Mouse (Mus musculus) T-helper 17 cell (primary cell): ENCODE measurements around the gene Olfr65.

Experiments used
- in situ Hi-C, 2 experiments: fragments of 300-600 bp; cut with MboI, MseI; formaldehyde crosslinking; loops; 1 replicate in 1 of 2; 2 replicates in 1 of 2; pipeline ENCODE4 v1.15.1; 2025; ENCODE audit warnings: high pct_unique_total_duplicates in 2 of 2

Olfr65 gene

DNA sequence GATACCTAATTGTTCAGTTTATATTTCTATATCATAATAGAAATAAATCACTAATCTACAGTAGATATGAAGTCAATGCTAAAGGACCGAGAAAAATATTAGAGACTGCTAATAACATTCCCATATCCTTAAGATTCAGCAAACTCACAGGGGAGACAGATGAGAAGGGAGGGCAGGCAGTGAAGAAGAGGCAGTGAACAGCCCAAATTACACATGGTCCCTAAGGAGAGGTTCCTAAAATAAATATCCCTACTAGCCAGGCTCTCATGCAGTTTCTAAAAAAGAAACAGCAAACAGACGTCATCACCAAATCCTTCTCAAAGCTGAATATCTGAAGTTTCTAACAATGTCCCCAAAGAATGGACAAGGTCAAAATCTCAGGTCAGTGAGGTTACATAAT, at the start of gene Olfr65:
Olfr65 (plus strand) TSS at position 301 of the 400 bp plus-strand sequence.
- in situ Hi-C loops, result no loop called here

DNA sequence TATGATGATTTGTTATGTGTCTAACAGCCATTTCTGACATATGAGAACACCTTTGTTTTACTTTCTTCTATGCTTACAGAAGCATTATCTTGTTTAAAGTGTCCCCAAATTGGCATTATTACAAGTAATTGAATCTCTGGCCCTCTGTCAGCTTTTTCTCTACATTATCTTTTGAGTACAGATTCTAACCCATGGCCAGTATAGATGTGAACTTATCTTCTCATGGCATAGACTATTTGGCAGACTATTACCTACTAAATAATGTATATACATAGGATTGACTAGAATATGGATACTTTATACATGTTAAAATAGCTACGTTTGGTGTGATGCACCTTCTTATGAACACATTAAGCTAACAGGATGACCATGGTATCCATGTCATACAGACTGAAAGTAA, 48.6 kb upstream of the Olfr65 start:
- in situ Hi-C loops, result no loop called here

DNA sequence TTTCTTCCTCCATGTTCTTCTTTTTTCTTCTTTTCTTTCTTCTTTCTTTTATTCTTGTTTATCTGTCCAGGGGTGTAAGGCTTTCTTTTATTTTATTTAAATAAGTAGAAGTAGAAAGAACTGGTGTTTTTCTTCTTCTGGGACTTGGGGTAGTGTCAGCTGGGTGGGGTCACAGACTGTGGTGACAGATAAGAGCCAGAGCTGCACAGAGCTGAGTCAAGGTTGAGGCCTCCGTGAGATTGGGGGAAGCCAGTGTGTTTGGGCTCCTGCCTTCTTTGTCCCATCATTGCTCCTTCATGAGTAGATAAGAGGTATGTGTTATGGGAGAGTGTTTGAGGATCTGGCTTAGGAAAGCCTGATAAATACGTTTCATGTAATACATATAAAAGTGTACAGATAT, 44.2 kb upstream of the Olfr65 start:
- in situ Hi-C loops, result no loop called here

DNA sequence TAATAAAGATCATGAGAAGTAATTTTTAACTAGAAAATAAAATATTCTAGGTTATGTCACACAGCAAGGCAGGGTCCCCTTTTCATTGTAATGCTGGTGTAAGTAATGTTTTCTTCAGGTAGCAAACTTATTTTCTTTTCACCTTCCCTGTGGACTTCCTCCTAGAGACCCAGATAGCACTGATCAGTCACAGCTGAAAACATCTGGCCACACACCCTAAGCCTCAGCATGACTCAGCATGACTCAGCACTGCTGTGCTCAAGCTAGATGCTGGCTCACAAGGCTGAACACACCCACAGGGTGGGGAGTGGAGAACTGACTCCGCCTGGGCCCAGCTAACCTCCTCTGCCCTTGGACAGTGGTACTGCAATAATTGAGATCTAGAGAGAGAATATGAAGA, 42.4 kb upstream of the Olfr65 start:
- in situ Hi-C loops, result no loop called here

DNA sequence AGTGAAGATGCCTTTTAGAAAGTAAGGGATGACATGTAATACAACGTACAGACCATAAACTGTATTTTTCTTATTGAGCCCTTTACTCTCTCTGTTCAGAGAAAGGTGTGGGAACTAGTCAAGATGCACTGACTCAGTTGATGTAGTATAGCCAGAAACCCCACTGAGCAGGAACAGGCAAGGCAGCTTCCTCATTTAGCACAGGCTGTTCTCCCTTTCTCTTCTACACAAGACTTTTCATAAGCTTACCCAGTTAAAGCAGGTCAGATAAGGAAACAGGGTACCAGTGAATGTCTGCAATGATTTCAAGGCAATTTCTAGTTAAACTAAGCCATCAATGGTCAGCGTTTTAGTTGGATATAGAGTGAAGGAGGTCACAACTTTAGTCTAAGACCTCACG, 41.8 kb upstream of the Olfr65 start:
- in situ Hi-C loops, result no loop called here

DNA sequence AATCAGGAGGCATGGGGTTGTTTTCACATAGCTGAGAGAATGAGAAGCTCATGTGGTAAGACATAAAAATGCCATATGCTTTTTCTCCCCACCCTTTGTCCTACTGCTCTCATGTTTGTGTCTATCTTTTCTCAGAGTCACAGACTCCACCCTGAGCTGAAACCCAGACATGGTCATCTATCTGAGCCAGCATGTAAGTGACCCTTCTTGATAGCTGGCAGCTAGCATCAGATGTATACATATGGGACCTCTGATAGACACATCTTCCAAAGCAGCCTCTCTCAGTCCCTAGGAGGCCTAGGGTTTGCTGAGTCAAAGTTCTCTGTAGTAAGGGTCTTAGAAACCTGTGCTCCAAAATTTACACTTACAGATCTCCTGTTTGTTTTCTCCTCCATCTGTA, 37.6 kb upstream of the Olfr65 start:
- in situ Hi-C loops, result no loop called here

DNA sequence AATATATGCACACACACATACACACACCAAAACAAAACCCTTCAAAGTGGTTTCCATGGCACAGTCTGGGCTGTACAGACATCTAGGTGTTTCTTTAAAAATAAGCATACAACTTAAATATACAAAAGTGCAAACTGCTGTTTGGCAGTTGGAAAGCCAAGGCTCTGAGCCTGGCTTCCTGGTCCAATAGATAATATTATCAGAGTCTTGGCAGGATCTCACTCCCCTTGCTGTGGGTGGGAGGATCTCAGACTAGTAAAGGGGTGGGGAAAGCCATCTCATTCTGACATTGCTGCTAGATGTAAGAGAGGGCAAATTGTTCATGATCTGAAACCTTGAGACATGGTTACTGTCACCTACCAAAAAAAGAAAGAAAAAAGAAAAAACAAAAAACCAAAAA, 32.6 kb upstream of the Olfr65 start:
- in situ Hi-C loops, result no loop called here

DNA sequence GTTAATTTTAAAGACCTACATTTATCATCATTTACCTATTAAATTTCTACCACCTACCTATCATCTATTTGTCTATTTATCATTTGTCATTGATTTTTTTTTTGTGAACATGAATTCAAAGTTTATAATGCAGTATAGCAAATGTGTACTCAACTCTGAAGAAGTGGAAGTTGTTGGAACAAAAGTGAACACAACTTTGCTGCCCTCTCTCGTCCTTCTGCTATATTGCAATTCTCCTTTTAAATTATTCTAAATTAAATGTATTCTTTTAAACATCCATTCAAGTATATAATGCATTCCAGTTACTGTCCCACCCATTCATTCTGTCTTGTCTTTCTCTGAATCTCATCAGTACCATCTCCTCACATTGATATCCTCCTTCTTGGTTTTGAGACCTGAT, 30.2 kb upstream of the Olfr65 start:
- in situ Hi-C loops, result no loop called here

DNA sequence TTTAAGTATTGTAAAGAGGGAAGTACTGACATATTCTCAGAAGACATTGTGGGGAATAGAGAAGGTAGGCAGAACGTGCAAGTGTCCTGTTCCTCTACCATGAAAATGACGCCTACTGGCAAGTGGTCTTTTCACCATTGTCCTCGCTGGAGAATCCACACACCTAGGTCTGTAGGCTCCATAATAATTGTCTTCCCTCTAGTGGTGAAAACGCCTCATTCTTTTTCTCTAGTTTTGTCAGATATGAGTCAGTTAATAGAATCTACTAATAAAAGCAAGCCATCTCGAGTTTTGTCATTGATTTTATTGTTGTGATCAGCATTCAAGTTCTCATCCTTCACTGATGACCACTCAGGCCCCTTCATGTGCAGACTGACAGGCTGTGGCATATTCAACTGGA, 28.8 kb upstream of the Olfr65 start:
- in situ Hi-C loops, result no loop called here

DNA sequence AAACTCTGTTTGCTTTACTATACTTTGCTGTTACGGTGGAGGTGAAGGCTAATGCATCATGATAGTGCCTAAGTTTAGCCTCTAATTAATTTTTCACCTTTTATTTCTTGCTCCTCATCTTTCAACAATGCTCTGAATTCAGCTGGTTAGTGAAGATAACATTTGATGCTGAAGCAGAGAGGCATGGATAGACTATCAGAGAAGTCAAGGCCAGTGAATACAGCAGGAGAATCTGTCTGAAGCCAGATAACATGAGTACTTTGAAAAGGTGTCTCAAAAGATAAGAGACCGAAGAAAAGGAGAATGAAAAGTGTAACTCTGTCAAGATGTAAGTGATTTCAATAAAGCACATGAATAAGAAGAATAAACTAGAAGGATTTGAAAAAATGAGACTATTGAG, 26.2 kb upstream of the Olfr65 start:
- in situ Hi-C loops, result no loop called here

DNA sequence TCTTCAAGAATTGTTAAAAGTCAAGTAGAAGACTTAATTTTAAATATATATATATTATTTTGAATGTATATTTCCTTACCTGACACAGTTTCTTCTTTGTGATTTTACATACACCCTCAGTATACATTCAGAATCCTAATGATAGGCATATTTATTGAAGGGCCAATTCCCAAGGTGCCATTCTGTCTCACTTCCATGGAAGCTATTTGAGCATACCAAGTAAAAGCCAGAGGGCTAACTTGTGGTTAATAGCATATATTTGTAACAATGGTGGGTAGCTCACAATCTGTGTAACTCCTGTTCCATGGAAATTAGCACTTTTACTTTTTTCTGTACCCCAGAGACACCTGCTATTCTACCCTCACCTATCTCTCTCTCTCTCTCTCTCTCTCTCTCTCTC, 17.1 kb upstream of the Olfr65 start, which contains the start of gene Olfr66:
Olfr66 (minus strand) TSS at position 101 of the 400 bp plus-strand sequence.
- in situ Hi-C loops, result no loop called here

DNA sequence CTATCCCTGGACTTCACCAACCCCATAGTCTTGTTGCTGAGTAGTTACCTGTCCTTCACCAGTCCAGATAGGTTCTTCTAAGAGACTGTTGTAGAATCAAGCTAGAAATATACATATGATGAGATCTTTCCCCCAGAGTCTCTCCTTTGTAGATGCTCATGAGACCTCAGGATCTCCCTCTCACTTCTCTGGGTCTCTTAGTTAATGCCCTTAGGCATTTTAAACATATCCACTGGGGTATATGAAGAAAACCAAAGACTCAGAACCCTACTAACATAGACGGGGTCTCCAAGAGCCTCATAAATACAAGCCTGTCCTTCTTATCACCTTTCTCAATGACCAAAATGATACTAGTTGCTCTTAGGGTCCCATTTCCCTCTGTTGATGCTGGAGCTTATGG, 8.9 kb upstream of the Olfr65 start, which contains the start of gene Olfr64:
Olfr64 (minus strand) TSS at position 101 of the 400 bp plus-strand sequence.
- in situ Hi-C loops, result loop anchor here in 1 of 2 experiments (10.0 kb wide), 1 partner anchor 590 kb away; no protein-coding TSS in a partner anchor

DNA sequence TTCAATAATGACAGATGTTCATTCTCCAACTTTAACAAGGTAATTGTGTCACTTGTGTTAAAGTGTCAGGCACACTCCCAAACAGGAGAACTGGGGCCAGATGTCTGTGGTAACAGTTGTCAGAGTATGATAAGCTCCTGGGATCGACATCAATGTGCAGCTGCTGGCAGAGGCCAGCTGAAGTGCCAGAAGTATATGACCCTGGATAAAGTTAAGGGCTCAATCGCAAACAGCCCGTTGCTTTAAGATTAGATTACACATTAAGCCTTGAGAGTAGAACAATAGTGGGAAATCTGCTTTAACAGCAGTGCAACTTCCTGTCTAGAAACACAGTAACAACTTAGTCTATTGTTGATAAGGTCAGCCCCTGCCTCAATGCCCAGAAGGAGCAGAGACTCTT, 6.8 kb downstream of the Olfr65 start:
- in situ Hi-C loops, result loop anchor here in 1 of 2 experiments (10.0 kb wide), 1 partner anchor 945 kb away; the partner anchor contains the start of gene Olfr576

DNA sequence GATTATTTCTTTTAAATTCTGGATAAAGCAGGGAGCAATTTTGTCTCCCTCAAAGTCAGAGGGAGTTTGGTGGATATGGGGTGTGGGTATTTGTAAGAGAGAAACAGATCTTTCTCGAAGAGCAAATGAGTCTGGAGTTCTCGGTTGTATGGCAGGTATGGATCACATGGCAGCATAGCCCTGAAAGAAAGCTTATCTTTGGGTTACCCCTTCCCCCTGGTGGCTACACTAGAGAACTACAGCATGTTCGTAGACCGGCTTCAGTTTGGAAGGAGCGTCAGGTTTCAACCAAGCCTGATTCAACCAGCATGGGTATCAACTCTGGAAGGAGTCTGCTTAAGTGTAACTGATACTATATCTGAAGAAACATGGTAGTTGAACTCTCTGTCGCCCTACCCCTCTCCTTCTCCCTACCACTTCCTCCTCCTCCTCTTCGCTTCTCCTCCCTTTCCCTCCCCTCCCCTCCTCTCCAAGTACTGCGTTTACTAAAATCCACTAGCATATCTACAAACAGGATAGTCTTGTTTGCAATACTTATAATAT, 9.8 kb downstream of the Olfr65 start:
- in situ Hi-C loops, result loop anchor here in 1 of 2 experiments (10.0 kb wide), 1 partner anchor 948 kb away; the partner anchor contains the start of gene Olfr576

DNA sequence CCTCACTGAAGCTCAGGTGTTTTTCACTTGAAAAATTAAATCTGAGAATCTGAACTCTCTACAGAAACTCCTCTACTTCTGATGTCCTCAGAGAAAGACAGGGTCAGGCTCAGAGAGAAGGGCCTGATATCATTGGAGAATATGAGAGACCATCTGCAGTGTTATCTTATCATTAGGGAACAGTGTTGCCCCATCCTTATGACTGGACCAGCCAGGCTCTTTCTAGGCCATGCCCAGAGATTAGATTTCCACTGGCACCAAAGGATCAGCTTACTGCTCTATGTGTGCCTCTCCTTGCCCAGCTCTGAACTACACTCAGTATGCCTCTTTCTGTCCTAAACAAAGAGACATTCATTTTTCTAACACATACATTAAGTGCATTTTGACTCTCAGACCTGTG, 12.1 kb downstream of the Olfr65 start:
- in situ Hi-C loops, result loop anchor here in 1 of 2 experiments (10.0 kb wide), 1 partner anchor 951 kb away; the partner anchor contains the start of gene Olfr576

DNA sequence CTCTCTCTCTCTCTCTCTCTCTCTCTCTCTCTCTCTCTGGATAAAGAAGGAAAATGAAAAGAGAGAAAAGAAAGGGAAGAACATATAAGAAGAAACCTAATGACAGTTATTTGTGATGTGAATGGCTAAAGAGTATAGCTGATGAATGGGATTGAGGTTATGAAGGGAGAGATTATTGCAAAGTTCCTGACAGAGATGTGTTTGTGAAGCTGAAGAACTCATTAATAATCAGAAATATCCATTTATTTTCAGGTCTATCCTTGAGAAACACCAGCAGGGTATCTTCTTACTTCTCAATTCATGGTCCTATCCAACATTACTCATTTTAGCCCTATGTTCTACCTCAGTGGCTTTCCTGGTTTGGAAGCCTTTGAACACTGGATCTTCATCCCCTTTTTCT, 25.2 kb downstream of the Olfr65 start, which contains the start of gene Olfr631:
Olfr631 (plus strand) TSS at position 301 of the 400 bp plus-strand sequence.
- in situ Hi-C loops, result no loop called here

DNA sequence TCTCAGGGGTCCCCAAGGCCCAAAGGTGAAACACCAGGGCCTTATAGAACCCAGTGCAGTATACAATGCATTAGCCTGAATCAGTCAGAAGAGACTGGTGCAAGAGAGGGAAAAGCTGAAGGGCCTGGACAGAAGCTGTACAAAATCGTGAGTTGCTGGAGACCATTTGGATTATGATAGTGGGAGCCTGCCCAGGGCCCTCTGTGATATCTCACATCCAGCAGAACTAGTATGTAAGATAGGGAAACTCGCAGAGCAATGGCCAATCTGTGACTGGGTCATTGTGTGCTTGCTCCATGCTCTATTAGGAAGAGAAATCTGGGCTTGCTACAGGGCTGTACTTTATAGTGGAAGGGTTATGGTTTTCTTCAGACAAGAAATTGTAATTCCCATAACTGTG, 31.0 kb downstream of the Olfr65 start, which contains the start of gene Olfr632:
Olfr632 (plus strand) TSS at position 84 of the 400 bp plus-strand sequence.
- in situ Hi-C loops, result loop anchor here in 1 of 2 experiments (5.0 kb wide), 1 partner anchor 207 kb away; no protein-coding TSS in a partner anchor

DNA sequence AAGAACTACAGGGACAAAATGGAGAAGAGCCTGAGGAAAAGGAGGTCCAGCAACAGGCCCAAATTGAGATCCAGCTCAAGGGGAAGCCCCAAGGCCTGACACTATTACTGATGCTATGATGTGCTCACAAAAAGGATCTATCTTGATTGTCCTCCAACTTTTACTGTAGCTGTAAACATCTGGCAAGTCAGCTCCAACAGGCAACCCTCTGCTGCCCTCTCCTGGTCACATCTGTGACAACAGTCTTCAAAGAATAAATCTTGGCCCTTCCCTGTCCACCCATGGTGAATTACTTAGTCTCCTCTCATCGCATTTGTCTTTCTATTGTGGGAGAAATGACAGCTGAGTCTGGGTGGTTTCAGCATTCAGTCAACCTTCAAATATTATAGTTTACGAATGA, 39.4 kb downstream of the Olfr65 start:
- in situ Hi-C loops, result loop anchor here in 1 of 2 experiments (10.0 kb wide), 1 partner anchor 228 kb away; the partner anchor contains the start of gene Olfr243

DNA sequence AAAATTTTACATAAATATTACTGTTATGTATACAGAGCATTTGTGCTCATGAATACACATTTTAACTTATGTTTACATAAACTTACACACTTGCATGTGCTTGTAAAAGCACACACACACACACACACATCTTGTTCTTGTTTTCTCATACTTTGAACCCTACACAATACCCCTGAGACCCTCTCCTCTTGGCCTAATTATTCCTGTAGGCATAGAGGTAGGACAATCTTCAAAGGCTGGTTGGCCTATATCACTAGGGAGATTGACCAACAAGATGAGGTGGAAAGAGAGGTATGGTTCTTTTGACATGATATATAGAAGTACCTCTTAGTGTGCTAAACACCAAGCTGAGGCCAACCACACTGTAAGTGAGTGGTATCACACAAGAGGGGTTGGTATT, 40.9 kb downstream of the Olfr65 start, which contains the start of gene Olfr633:
Olfr633 (plus strand) TSS at position 301 of the 400 bp plus-strand sequence.
- in situ Hi-C loops, result loop anchor here in 1 of 2 experiments (10.0 kb wide), 1 partner anchor 229 kb away; the partner anchor contains the start of gene Olfr243
